Mouse (Mus musculus): Measurements from ENCODE around the gene Cyb561d1.

Cyb561d1 gene

DNA sequence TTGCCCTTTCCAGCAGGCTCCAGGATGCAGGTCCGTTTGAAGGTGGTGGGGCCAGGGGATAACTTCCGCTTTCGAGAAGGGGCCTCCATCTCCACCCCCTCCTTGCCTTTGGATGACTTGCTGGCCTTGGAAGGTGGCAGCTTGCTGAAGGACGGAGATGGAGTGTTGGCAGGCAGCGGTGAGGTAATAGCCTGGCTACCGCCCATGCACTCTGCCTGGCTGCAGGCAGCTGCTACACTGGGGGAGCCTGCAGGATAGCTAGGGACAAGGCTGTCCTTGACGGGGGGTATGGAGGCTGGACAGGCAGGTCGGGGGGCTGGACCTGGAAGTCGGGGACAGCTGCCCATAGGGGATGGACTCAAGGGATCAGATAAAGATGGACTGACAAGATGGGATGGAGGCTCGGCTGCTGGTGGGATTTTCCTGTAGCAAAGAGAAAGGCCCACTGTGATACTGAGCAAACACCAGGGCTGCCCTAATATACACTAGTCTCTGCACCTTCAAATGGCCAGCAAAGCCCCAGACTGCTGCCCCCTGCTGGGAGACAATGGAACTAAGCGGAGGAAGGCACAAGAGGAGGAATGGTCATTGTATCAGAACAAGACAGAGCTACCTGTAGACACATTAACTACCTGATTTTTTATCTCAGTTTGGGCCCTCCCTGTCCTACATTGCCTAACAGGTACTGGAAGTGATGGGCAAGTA lies 2.8 kb upstream of the Cyb561d1 start:
- no peak for DNase-seq (ENCODE audit: low read depth, low spot score)

DNA sequence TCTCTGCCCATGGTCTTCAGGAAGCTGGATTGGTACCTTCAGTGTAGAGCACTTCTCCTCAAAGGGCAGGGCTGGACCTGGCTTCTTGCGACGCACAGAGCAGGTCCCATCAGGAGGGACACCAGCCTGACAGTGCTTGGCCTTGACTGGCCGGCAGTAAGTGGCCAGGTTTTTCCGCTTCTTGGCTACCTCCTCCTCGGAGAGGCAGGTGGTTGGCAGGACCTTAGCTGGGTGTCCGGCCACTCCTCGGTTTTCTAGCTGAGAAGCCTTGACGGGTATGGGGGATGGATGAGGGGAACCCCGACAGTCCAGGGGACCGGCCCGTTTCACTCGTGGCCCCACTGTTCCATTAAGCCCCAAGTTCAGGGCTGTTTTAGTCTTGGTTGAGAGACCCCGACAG lies 2.2 kb upstream of the Cyb561d1 start:
- no peak for DNase-seq (ENCODE audit: low read depth, low spot score)

DNA sequence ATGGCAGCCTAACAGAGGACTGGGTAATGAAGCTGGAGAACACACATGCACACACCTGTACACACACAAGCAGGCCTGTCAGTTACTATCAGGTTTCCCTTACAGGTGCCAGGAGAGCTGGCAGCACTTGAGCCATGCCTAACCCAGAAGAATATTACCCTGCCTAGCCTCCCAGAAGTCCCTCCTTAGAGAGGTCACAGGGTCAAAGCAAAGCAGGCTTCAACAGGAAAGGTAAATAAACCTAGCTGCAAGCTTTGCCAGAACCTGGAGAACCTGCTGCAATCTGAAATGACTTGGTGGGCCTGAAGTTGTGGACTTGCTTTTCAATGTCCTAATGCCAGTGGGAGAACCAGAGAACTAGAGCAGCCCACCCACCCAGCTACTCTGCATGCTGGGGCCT lies 1.5 kb upstream of the Cyb561d1 start:
- no peak for DNase-seq (ENCODE audit: low read depth, low spot score)

DNA sequence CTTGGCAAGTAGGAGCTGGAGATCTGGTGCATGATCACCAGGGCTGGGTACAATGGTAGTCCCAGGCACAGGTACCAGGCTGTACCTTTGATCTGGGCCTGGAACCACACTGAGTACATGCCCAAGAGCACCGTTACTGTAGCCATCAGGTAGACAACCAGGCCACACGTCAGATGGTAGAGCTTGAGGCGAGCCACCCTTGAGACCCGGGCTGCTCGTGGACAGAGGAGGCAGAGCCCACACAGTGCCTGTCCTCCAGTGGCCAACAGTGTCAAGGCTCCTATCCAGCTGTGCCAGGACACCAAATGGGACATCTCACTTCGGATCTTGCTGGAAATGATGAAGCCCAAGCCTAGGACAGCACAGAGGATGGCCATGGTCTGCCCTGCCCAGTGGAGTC lies 1.8 kb downstream of the Cyb561d1 start:
- DNase-seq (ENCODE audit: low read depth, low spot score): no peak

DNA sequence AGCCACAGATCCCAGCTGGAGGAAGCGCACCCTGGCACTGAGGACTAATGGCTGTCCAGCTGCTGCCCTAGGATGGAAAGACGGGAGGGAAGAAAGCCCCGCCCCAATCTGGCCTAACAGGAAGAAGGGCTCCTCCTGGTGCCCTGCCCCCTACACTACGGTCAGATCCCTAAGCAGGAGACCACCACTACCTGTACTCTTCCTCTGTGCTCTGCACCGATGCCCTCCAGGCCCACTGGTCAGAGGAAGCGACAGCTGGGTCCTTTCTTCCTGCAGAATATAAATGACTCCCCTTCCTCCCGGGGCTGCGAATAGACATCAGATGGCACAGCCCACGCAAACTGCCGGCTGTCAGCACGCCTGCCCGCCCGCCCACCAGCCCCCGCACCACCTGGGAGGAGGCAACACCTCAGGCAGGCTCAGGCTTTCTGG lies 3.9 kb downstream of the Cyb561d1 start:
- DNase-seq (ENCODE audit: low read depth, low spot score): no peak

DNA sequence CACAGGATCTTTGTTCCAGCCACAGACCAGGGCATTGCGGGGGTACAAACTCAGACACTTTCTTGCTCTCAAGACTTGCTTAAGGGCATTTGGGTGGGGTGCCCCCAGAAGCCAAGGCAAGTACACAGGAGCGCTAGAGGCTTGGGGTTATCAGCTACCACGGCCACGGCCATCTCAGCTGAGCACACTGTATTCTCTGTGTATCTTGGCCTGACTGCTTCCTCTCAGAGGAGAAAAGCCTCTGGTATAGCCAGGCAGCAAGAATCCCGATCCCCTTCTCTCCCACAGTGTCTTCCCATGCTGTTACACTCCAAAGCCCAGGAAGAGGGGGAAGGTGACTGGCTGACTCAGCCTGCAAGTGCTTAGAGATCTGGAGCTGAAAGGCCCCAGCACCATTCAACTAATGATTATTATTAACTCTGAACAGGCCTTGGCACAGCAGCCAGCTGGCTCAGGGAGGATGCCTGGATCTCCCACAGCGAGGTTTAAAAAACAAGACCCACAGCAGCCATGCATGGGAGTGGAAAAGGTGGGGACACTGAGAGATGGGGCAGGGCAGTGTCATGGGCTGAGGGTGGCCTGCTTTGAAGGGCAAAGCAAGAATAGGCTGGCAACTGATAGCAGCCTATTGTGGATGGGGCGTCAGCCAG lies 4.9 kb downstream of the Cyb561d1 start:
- no peak for DNase-seq (ENCODE audit: low read depth, low spot score)

DNA sequence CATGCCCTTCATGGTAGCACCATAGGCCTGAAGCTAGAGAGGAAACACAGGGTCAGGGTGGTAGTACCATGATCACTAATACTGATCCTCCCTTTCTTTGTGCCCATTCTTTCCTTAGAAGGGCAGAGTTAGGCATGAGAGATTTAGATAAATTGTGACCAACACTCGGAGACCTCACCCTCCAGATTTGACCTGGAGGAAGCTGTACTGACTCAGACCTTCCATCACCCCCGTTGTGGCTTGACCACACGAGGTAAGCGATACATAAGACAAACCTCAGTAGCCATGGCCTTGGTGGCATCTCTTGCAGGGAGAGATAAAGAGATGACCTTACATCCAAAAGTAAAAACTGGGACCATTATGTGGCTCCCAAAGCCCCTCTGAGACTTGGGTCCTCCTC lies 5.7 kb downstream of the Cyb561d1 start:
- no peak for DNase-seq (ENCODE audit: low read depth, low spot score)

DNA sequence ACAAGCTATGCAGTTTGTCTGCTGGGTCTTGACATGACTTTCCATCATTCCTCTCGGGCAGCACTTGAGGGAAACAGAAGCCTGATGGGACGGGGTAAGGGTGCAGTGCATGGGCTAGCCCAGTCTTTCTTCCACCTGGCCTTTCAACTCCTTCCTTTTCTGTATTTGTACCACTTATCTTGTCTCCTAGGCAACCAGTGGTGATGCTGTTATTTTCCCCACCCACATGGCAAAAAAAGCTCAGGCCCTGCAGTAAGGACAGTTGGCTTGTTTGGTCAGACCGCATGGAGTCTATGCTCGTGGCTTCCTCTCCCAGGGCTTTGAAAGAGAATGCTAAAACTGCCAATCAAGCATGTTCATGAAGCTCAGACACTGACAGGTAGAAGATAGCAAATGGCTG lies 7.3 kb downstream of the Cyb561d1 start:
- no peak for DNase-seq (ENCODE audit: low read depth, low spot score)

DNA sequence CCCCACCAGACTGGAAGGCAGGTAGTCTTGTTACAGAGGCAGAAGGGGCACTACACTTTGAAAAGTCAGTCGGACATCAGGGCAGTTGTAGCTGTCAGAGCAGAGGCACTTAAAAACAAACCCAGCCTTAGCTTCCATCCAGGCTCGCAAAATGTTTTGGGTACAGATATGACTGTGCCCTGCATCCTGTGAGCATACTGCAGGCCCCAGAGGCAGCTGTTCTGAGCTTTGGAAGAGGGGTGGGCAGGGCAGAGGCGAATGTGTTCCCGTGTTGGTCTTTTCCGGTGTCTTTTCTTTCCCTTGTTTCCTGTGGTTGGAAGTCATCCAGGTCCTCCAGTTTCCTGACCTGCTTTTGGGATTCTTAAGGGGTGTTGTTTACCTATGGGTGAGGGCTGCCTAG lies 11.1 kb downstream of the Cyb561d1 start:
- no peak for DNase-seq (ENCODE audit: low read depth, low spot score)

DNA sequence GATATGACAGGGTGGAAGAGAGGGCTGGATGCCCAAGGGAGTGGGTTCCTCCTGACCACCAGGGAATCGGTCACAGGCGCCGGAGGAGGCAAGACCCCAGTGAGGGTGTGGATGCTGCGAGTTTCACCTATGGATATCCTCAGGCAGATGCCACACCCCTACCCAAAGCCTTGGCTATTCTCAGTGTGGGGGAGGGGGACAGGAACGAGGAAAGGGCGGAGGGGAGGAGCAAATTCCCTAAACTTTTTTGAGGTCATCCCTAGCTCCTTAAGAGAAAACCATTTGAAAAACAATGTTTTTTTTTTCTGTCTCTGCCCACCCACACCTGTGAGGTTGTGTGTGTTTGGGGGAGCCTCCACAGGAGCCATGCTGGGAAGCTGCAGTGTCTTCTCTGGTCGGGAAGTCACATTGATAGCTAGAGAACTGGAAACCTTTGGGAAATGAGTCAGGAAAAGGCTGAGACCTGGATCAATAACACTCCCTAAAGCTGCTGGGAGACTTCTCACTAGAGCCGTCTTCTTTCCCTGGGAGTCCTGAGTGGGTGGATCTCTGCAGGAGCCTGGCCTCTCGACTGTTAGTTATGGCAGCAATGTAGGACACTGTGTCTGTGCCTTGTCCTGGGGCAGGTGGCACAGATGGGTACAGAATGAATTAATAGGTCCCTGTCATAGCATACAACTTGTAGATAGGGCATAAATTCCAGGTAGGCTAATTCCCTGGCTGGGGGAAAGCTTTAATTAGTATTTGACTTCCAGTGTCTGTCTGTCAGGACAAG lies 12.1 kb downstream of the Cyb561d1 start:
- no peak for DNase-seq (ENCODE audit: low read depth, low spot score)

DNA sequence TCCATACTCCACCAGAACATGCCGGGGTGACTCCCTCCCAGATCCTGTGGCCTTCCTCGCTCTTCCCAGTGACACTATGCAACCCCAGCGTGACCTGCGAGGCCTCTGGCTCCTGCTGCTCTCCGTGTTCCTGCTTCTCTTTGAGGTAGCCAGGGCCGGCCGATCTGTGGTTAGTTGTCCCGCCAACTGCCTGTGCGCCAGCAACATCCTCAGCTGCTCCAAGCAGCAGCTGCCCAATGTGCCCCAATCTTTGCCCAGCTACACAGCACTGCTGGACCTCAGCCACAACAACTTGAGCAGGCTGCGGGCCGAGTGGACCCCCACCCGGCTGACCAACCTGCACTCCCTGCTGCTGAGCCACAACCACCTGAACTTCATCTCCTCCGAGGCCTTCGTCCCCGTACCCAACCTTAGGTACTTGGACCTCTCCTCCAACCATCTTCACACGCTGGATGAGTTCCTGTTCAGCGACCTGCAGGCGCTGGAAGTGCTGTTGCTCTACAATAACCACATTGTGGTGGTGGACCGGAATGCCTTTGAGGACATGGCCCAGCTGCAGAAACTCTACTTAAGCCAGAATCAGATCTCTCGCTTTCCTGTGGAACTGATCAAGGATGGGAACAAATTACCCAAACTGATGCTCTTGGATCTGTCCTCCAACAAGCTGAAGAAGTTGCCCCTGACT lies 13.8 kb downstream of the Cyb561d1 start:
- no peak for DNase-seq (ENCODE audit: low read depth, low spot score)

DNA sequence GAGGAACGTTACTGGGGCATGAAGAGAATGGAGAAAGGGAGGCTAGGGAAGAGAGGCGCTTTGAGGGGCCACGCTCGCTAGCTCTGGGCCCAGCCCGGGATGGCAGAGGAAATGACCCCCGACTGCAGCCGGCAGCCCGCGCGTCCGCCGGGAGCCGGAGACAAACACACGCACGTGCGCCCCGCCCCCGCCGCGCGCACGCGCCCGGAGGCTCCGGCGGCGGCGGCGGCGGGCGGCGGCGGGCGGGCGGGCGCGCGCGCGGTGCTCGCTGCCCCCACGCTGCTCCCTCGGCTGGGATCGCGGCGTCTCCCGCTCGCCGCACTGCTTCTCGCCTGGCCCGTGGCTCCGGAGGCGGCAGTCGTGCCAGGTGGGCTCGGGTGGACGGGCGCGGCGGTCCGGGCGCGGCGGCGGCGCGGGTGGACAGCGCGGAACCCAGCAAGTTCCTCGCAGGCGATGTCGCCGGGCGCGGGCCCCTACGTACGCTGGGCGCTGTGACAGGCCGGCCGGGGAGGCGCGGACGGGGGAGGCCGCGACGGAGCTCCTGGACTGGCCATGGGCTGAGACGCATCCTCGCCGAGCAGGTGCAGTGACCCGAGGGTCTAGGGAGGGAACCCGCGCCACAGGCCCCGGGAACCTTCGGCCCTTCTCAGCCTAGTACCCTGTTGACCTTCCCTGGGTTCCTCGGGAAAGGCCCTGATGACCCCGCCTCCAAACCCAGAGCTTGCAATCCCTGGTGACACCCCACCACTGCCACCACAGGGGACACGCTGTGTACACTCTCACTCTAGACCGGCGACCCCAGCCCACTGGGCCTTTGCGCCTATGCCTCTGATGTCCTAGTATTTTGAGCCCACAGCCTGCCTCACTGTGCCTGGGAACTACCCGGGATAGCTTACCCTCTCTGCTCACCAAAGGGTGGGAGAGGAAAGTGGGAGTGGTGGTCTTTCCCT lies 14.6 kb downstream of the Cyb561d1 start, which contains the start of gene Amigo1:
Gene Amigo1, plus strand, starts transcription at position 238 of the 950 bp plus-strand sequence.
- DNase-seq (ENCODE audit: low read depth, low spot score): no peak

DNA sequence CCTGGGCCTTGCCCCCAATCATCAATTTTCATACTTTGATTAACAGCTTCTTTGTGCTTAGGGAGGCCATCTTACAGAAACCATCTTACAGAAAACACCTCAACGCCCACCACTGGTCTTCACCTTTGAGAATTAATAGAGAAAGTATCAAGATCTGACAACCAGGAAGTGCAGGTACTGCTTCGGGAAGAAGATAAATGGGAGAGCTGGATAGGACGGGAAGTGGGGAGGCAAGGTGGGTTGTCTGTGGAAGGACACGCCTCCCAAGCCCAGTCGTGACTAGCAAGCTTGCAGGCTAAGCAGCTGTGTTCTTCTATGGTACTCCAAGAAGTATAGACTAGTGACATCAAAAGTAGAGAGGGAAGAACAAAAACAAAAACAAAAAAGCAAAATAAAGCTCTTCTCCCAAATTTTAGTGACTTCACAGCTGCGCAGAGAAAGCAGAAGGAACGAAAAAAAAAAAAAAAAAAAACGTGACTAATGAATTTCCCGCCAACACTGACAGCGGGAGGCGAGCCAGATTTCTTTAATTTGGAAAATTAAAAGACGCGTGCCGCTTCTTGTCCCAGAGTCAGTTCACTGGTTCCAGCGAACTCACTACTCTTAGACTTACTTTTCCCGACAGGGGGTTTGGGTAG lies 15.4 kb downstream of the Cyb561d1 start:
- no peak for DNase-seq (ENCODE audit: low read depth, low spot score)

DNA sequence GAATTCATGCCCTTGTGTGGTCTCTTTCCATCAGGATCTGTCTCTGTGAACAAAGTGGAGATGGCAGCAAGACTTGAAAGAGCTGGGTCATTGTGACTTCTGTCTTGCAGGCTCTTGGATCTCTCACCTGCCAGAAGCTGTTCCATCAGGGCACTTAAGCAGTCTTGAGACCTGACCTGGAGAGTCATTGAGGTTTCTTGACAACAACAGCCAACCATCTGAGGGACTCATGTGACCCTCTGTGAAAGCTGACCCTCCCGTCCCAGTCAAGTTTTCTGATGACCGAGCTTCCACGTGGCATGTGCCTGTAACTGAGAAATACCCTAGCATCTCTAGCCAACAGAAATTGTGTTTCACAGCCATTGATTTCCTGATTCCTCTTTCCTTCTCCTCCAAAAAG lies 16.3 kb downstream of the Cyb561d1 start:
- DNase-seq (ENCODE audit: low read depth, low spot score): no peak

DNA sequence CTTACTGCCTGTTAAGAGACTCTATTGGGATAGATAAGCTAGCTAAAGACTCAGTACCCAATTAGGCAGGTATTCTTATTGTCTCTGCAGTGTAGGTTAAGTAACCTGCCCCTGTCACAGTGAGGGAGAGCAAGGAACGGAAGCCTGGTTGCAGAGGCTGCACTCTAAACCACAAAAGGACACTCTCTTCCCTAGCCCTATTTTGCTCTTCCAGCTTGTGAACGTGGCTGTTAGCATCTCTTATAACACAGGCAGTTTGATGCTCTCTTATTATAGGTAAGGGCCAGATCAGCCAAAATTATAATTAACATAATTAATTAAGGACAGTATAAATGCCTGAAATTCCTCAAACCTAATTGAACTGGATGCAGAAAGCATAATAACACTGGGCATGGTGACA lies 20.5 kb downstream of the Cyb561d1 start:
- no peak for DNase-seq (ENCODE audit: low read depth, low spot score)

DNA sequence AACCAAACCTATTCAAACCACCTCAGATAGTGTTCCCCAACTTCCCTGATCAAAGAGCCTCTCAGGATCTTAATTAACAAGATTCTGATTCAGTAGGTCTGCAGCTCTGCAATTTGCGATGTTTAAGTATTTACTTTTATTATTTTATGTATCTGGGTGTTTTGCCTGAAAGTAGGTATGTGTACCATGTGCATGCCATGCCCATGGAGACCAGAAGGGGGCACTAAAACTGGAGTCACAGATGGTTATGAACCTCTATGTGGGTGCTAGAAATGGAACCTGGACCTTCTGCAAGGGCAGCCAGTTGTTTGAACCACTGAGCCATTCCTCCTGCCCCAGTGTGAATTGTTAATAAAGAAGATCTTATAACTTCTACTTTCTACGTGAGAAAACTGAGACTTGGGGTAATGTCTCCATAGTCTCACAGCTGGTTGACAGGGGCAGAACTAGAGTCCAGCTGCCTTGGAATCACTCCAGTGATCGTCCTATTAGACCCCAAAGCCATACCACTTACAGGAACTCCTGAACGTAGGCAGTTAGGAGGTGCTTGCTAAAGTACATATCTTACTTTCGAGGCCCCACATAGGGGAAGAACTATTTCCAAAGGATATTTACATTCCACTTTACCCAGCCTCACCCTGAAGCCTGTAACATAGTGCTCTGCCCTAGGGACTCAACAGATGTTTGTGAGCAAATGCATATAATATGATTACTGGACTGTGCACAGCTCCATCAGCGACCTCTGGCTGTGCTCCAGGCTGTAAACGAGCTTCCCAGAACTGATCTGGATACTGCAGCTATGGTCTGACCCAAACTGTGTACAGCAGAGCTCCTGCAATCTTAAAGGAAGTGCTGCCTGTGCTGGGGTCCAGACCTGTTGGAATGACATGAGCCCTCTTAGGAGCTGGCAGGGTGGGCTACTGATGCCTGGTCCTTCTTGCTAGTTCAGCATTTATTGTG lies 22.0 kb downstream of the Cyb561d1 start:
- no peak for DNase-seq (ENCODE audit: low read depth, low spot score)

DNA sequence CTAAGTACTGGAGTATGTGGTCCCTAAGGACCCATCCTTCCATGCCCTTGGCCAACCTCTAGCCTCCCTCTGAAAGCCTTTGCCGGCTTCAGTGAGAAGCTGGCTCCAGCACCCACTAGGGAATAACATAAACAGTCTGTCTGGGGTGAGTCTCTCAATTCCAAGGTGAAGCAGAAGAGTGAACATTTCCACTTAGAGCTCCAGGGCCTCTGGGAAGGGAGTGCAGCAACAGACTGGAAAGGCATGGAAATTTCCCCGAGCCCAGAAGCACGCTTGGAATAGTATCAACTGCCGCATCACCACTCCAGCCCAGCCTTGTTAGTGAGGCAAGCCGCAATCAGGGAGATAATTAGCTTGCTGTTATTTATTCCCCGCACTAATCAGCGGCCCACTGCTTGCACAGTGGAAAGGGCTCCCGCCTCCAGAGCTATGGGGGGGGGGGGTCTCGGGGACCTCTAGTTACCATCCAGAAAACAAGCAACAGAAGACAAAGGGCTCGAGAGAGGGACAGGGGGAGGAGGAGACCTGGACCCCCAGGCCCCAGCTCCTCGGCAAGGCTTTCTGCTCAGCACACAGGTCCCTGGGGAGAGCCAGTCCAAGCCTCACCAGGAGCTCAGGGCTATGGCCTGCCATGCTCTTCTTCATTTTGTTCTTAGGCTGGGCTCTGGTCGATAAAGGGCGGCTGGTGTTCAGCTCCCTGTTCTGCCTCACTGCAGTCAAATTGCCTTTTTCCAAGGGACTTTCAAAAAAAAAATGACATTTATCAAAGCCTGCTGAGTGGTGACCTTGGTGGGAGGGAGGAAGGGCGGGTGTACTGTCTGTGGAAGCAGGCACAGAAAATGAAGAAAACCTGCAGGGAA lies 26.1 kb downstream of the Cyb561d1 start:
- DNase-seq (ENCODE audit: low read depth, low spot score): no peak

DNA sequence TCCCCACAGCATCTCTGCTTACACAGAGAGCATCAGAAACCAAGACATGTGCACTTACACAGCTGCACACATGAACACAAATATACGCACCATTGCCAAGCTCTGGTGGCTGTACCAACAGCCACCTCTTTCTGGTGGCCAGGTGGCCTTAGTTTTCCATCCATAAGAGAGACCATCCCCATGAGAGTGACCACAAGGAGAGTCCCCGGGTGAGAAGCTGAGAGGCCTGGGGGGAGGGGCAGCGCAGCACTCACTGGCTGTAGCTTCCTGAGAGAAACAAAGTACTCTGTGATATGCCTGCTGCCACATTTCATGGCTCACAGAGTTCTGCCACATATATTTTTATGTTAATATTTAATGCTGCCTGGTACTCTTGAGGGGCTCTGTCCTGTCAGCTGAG lies 31.8 kb downstream of the Cyb561d1 start:
- DNase-seq (ENCODE audit: low read depth, low spot score): no peak

Data from retina, adult 2 months (tissue).